Mouse (Mus musculus): ENCODE measurements around the gene Rprml. TPM values are rescaled to one million over a fixed set of nuclear protein-coding genes. Genes with fewer than 3 reads are reported as not detected.

The Rprml gene
- polyA plus RNA-seq (2014; fragmentation: Nextera tagmentation; extraction: Ambion mirVana), result 2.3 and 3.2 TPM in 2 replicates

DNA sequence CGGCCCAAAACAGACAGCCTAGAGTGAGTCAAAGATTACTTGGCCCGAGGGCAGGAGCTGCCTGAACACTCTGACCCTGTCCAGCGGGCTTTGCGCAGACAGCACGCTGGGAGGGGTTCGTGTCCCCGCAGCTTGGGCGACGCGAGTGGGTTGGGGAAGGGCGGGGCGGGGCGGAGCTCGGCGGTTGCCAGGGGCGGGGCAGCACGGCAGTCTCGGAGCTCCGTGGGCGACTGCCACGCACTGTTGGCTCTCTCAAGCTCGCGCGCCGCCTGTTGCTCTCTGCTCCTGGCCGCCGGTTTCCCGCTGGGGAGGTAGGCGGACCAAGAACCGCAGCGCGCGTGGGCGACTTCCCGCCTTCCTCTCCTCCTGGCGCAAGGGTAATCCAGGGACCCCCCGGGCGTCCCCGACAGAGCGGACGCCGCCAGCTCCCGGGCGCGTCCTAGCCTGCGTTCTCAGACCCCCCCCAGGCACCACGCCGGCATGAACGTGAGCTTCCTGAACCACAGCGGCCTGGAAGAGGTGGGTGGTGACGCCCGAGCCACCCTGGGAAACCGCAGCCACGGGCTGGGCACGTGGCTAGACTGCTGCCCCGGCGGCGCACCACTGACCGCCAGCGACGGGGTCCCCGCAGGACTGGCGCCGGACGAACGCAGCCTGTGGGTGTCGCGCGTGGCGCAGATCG, at the start of gene Rprml:
Gene Rprml, plus strand, starts transcription at position 270 of the 682 bp plus-strand sequence.
- Histone ChIP-seq H3K9me3 (replicated peaks; ENCODE audit: control insufficient read depth, low read length) (no peaks in the 10 kb centered on the region), H3K4me2 (ENCODE audit: low read length) (peak within 1 kb of the TSS; percentile 53), H3K27ac (ENCODE audit: low read depth, low read length) (no peak within 1 kb of the TSS), H3K27me3 (replicated peaks; ENCODE audit: control insufficient read depth, insufficient read depth, low read length) (peaks cover 73% of the 10 kb centered on the region), H3K36me3 (ENCODE audit: control insufficient read depth, insufficient read depth, low read length) (no peaks in the 10 kb centered on the region), H3K9ac (ENCODE audit: low read length) (no peak within 1 kb of the TSS), H3K4me1 (ENCODE audit: control insufficient read depth, insufficient read depth, low read length) (peaks cover 3% of the 10 kb centered on the region; the same call in 1 of the 2 replicates), H3K4me3 (ENCODE audit: low read depth, low read length) (peak within 1 kb of the TSS; percentile 28)
- no peak for ATAC-seq
- WGBS, result 1% methylated on average over 65 of the region's 71 CpGs
- DNase-seq (ENCODE audit: low spot score), result no peak

- Histone ChIP-seq H3K4me1 (ENCODE audit: control insufficient read depth, insufficient read depth, low read length) (no peaks in the 10 kb centered on the region), H3K36me3 (ENCODE audit: control insufficient read depth, insufficient read depth, low read length) (no peaks in the 10 kb centered on the region), H3K9ac (ENCODE audit: low read length) (no peak overlapping the region), H3K9me3 (replicated peaks; ENCODE audit: control insufficient read depth, low read length) (no peaks in the 10 kb centered on the region), H3K27me3 (replicated peaks; ENCODE audit: control insufficient read depth, insufficient read depth, low read length) (no peaks in the 10 kb centered on the region), H3K27ac (ENCODE audit: low read depth, low read length) (no peak overlapping the region), H3K4me2 (ENCODE audit: low read length) (no peak overlapping the region), H3K4me3 (ENCODE audit: low read depth, low read length) (no peak overlapping the region)
- no peak for ATAC-seq
- 67% methylated on average over 5 of the region's 5 CpGs for WGBS
- no peak for DNase-seq (ENCODE audit: low spot score)
Measured at GRCm38 (mm10) chr11:103606611-103607010, 42.8 kb upstream of the Rprml start.

GRCm38 (mm10) chr11:103610772-103611171, 38.6 kb upstream of the Rprml start:
- WGBS, result 97% methylated on average over 2 of the region's 2 CpGs
- Histone ChIP-seq H3K4me3 (ENCODE audit: low read depth, low read length) (no peak overlapping the region), H3K4me1 (ENCODE audit: control insufficient read depth, insufficient read depth, low read length) (no peaks in the 10 kb centered on the region), H3K27me3 (replicated peaks; ENCODE audit: control insufficient read depth, insufficient read depth, low read length) (no peaks in the 10 kb centered on the region), H3K9ac (ENCODE audit: low read length) (no peak overlapping the region), H3K27ac (ENCODE audit: low read depth, low read length) (no peak overlapping the region), H3K36me3 (ENCODE audit: control insufficient read depth, insufficient read depth, low read length) (no peaks in the 10 kb centered on the region), H3K9me3 (replicated peaks; ENCODE audit: control insufficient read depth, low read length) (no peaks in the 10 kb centered on the region), H3K4me2 (ENCODE audit: low read length) (no peak overlapping the region)
- ATAC-seq (no peak), DNase-seq (ENCODE audit: low spot score) (no peak)

DNA sequence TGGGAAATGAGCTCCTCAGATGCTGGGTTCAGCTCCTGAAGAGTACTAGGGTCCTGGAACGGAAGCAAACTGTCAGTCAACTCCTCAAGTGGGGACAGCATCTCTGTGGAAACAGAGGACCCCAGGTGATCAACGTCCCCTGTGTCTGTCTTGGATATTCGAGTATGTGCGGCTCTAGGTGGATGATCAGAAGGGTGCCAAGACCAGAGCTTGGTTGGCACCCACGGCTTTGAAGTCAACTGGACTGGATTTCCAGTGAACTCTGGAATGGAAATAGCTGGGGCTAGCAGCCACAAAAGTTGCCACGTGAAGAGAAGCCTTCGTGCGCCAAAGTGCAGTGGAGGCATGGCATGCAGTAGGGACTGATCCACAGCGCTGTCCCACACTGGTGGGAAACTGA, 28.3 kb upstream of the Rprml start, which contains the start of gene Gm884:
Gene Gm884, minus strand, starts transcription at position 101 of the 400 bp plus-strand sequence.
- H3K4me1 ChIP-seq (ENCODE audit: control insufficient read depth, insufficient read depth, low read length), result no peaks in the 10 kb centered on the region
- H3K4me2 ChIP-seq (ENCODE audit: low read length), result no peak within 1 kb of the TSS
- DNase-seq (ENCODE audit: low spot score) (no peak), ATAC-seq (no peak)
- H3K27me3 ChIP-seq (replicated peaks; ENCODE audit: control insufficient read depth, insufficient read depth, low read length), result no peaks in the 10 kb centered on the region
- H3K27ac ChIP-seq (ENCODE audit: low read depth, low read length), result no peak within 1 kb of the TSS
- WGBS, result 85% methylated on average over 9 of the region's 9 CpGs
- no peak within 1 kb of the TSS for H3K9ac ChIP-seq (ENCODE audit: low read length)
- H3K4me3 ChIP-seq (ENCODE audit: low read depth, low read length), result no peak within 1 kb of the TSS
- no peaks in the 10 kb centered on the region for H3K36me3 ChIP-seq (ENCODE audit: control insufficient read depth, insufficient read depth, low read length)
- H3K9me3 ChIP-seq (replicated peaks; ENCODE audit: control insufficient read depth, low read length), result no peaks in the 10 kb centered on the region

- no peaks in the 10 kb centered on the region for H3K4me1 ChIP-seq (ENCODE audit: control insufficient read depth, insufficient read depth, low read length)
- WGBS, result 86% methylated on average over 23 of the region's 23 CpGs
Measured at GRCm38 (mm10) chr11:103627453-103627852, 21.9 kb upstream of the Rprml start.

GRCm38 (mm10) chr11:103634806-103635205, 14.6 kb upstream of the Rprml start:
- no peaks in the 10 kb centered on the region for H3K4me1 ChIP-seq (ENCODE audit: control insufficient read depth, insufficient read depth, low read length)
- no peak overlapping the region for H3K4me2 ChIP-seq (ENCODE audit: low read length)
- H3K27me3 ChIP-seq (replicated peaks; ENCODE audit: control insufficient read depth, insufficient read depth, low read length), result peaks cover 6% of the 10 kb centered on the region; the same call in 1 of the 2 replicates
- no peak for DNase-seq (ENCODE audit: low spot score)
- no peaks in the 10 kb centered on the region for H3K9me3 ChIP-seq (replicated peaks; ENCODE audit: control insufficient read depth, low read length)
- 84% methylated on average over 7 of the region's 7 CpGs for WGBS
- no peak overlapping the region for H3K4me3 ChIP-seq (ENCODE audit: low read depth, low read length)
- ATAC-seq, result no peak
- no peak overlapping the region for H3K27ac ChIP-seq (ENCODE audit: low read depth, low read length)
- H3K36me3 ChIP-seq (ENCODE audit: control insufficient read depth, insufficient read depth, low read length), result no peaks in the 10 kb centered on the region
- no peak overlapping the region for H3K9ac ChIP-seq (ENCODE audit: low read length)

More at GRCm38 (mm10) chr11:103627453-103627852, 21.9 kb upstream of the Rprml start:
- H3K36me3 ChIP-seq (ENCODE audit: control insufficient read depth, insufficient read depth, low read length), result no peaks in the 10 kb centered on the region
- no peak overlapping the region for H3K27ac ChIP-seq (ENCODE audit: low read depth, low read length)
- no peak for DNase-seq (ENCODE audit: low spot score)
- H3K9me3 ChIP-seq (replicated peaks; ENCODE audit: control insufficient read depth, low read length), result no peaks in the 10 kb centered on the region
- H3K9ac ChIP-seq (ENCODE audit: low read length), result no peak overlapping the region
- no peak overlapping the region for H3K4me2 ChIP-seq (ENCODE audit: low read length)
- ATAC-seq, result no peak
- no peaks in the 10 kb centered on the region for H3K27me3 ChIP-seq (replicated peaks; ENCODE audit: control insufficient read depth, insufficient read depth, low read length)
- H3K4me3 ChIP-seq (ENCODE audit: low read depth, low read length), result no peak overlapping the region

DNA sequence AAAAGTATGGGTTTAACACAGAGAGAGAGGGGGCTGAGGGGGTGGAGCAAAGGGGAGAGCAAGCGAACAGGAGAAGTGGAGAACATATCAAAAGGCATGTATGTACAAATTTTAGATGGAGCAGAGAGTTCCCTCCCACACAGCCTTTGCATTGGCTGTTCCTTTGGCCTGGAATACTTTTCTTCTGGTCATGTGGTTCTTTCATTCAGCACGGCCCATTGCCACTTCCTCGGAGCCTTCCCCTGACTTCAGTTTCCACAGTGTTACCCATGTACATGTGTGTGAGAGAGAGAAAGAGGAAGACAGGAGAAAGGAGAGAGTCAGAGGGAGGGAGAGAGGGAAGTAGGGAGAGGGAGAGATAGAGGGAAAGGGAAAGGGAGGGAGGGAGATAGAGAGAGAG, 13.9 kb upstream of the Rprml start:
- Histone ChIP-seq H3K36me3 (ENCODE audit: control insufficient read depth, insufficient read depth, low read length) (no peaks in the 10 kb centered on the region), H3K4me1 (ENCODE audit: control insufficient read depth, insufficient read depth, low read length) (no peaks in the 10 kb centered on the region), H3K9ac (ENCODE audit: low read length) (no peak overlapping the region), H3K4me2 (ENCODE audit: low read length) (no peak overlapping the region), H3K9me3 (replicated peaks; ENCODE audit: control insufficient read depth, low read length) (no peaks in the 10 kb centered on the region), H3K27me3 (replicated peaks; ENCODE audit: control insufficient read depth, insufficient read depth, low read length) (peaks cover 8% of the 10 kb centered on the region; the same call in 1 of the 2 replicates), H3K4me3 (ENCODE audit: low read depth, low read length) (no peak overlapping the region), H3K27ac (ENCODE audit: low read depth, low read length) (no peak overlapping the region)
- no peak for DNase-seq (ENCODE audit: low spot score)
- no peak for ATAC-seq
- WGBS, result 77% methylated on average over 3 of the region's 3 CpGs

- H3K4me3 ChIP-seq (ENCODE audit: low read depth, low read length), result no peak overlapping the region
- H3K27me3 ChIP-seq (replicated peaks; ENCODE audit: control insufficient read depth, insufficient read depth, low read length), result peaks cover 8% of the 10 kb centered on the region
- H3K9me3 ChIP-seq (replicated peaks; ENCODE audit: control insufficient read depth, low read length), result no peaks in the 10 kb centered on the region
- no peak overlapping the region for H3K27ac ChIP-seq (ENCODE audit: low read depth, low read length)
- H3K4me1 ChIP-seq (ENCODE audit: control insufficient read depth, insufficient read depth, low read length), result no peaks in the 10 kb centered on the region
- no peak overlapping the region for H3K4me2 ChIP-seq (ENCODE audit: low read length)
- H3K9ac ChIP-seq (ENCODE audit: low read length), result no peak overlapping the region
- ATAC-seq, result no peak
- 75% methylated on average over 6 of the region's 6 CpGs for WGBS
- no peaks in the 10 kb centered on the region for H3K36me3 ChIP-seq (ENCODE audit: control insufficient read depth, insufficient read depth, low read length)
- no peak for DNase-seq (ENCODE audit: low spot score)
Measured at GRCm38 (mm10) chr11:103636261-103636660, 13.1 kb upstream of the Rprml start.

GRCm38 (mm10) chr11:103638790-103639189, 10.6 kb upstream of the Rprml start, which contains the start of gene Lyzl6:
Lyzl6 (minus strand) TSS chr11:103638890.
- 72% methylated on average over 3 of the region's 3 CpGs for WGBS
- Histone ChIP-seq H3K4me1 (ENCODE audit: control insufficient read depth, insufficient read depth, low read length) (no peaks in the 10 kb centered on the region), H3K36me3 (ENCODE audit: control insufficient read depth, insufficient read depth, low read length) (no peaks in the 10 kb centered on the region), H3K27ac (ENCODE audit: low read depth, low read length) (no peak within 1 kb of the TSS), H3K9ac (ENCODE audit: low read length) (no peak within 1 kb of the TSS), H3K4me2 (ENCODE audit: low read length) (0 out of 2 replicates have a peak within 1 kb of the TSS, but pooled peaks have one; percentile 7), H3K9me3 (replicated peaks; ENCODE audit: control insufficient read depth, low read length) (no peaks in the 10 kb centered on the region), H3K27me3 (replicated peaks; ENCODE audit: control insufficient read depth, insufficient read depth, low read length) (peaks cover 8% of the 10 kb centered on the region), H3K4me3 (ENCODE audit: low read depth, low read length) (no peak within 1 kb of the TSS)
- no peak for ATAC-seq
- DNase-seq (ENCODE audit: low spot score), result no peak
